Mouse (Mus musculus): ENCODE measurements at regions not wholly inside any gene's neighbourhood (a gene's known extent, or its start where the extent isn't known, plus 50 kb on each side); places are given as distances from the start of the nearest gene placed in this dataset.

DNA sequence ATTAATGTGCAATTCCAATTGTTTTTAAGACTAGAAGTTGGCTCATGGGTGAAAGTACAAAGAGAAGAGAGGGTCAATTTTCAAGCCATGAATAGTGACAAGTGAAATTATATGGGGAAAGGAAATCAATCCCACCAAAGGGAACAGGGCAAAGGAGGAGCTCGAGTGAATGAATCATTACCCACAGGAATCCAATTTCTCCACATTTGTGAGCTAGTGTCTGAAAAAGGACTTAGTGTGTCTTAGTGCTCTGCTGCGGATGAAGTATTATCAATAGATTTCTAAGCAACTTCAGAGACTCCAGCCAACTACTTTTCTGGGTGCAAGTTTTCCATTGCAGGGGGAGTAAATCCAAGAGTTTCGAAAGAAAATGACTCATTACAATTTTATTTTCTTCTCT is 552.5 kb upstream of the Frg1 start:
- no peaks in the 10 kb centered on the region for H3K4me1 ChIP-seq (ENCODE audit: control insufficient read depth in 1 of 2, insufficient read depth in 2 of 2)
- no peaks in the 10 kb centered on the region for H3K79me2 ChIP-seq (replicated peaks; ENCODE audit: control insufficient read depth, extremely low read depth, insufficient read depth, poor library complexity, severe bottlenecking)
- H3K27me3 ChIP-seq (replicated peaks) = no peaks in the 10 kb centered on the region
- no peak for TF ChIP-seq GABPA (IDR thresholded peaks at IDR 0.05; ENCODE audit: insufficient replicate concordance, low read depth, low read length)
- TF ChIP-seq POLR2AphosphoS2 (IDR thresholded peaks at IDR 0.05; ENCODE audit: low read depth, low read length) = no peak
- TF ChIP-seq EP300 (IDR thresholded peaks at IDR 0.05; ENCODE audit: low read length) = no peak
- no peak for TF ChIP-seq BHLHE40 (IDR thresholded peaks at IDR 0.05; ENCODE audit: low read depth, low read length)
- TF ChIP-seq CHD2 (IDR thresholded peaks at IDR 0.05; ENCODE audit: low read length) = no peak
- no peak for TF ChIP-seq ZC3H11A (IDR thresholded peaks at IDR 0.05; ENCODE audit: low read depth, low read length)
- no peak for TF ChIP-seq USF1 (IDR thresholded peaks at IDR 0.05; ENCODE audit: low read depth, low read length)
- no peak for TF ChIP-seq MEF2A (IDR thresholded peaks at IDR 0.05; ENCODE audit: borderline replicate concordance, low read depth, low read length)
- H3K4me3 ChIP-seq (replicated peaks in 1 of 3; ENCODE audit: low read depth in 2 of 3, low read length in 2 of 3, poor library complexity in 1 of 3) = no peak overlapping the region
- in situ Hi-C loops (cut with MboI; ENCODE audit: low pct_ligation_motif_present, low pct_unique_long_range_greater_than_20kb, low sequenced_read_pairs) = no loop called here
- H3K27ac ChIP-seq (ENCODE audit: insufficient read depth, low read depth) = no peak overlapping the region
- dilution Hi-C loops (cut with MboI; ENCODE audit: extremely low pct_ligation_motif_present, extremely low pct_unique_long_range_greater_than_20kb, low sequenced_read_pairs) = no loop called here
- peaks cover 6% of the 10 kb centered on the region for H3K9me3 ChIP-seq (replicated peaks; ENCODE audit: low read length)
- H3K4me2 ChIP-seq (ENCODE audit: insufficient read depth, low read depth, poor library complexity, severe bottlenecking) = no peak overlapping the region
- DNase-seq (ENCODE audit: extremely low read depth) = no peak
- no peaks in the 10 kb centered on the region for H3K36me3 ChIP-seq (replicated peaks in 1 of 2; ENCODE audit: control insufficient read depth in 1 of 2, insufficient read depth in 1 of 2, low read length in 1 of 2)
- no peak overlapping the region for H3K9ac ChIP-seq (ENCODE audit: insufficient read depth, low read depth)

DNA sequence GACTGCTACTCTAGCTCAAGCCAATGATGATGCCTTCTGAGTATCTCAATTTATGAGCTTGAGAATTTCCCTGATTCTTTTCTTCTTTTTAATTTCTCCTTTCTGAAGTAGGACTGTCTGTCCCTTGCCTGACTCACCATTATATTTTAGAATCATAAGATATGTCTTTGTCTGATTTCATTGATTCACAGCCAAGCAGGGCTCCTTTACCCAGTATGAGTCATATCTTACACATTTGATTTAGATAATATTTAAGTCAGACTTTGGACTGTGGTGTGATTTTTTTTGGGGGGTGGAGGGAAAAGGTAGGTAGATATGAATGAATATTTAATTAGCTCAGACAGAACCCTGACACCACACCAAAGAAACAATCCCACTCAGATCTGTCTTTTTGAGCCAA is 547.2 kb upstream of the Frg1 start:
- Histone ChIP-seq H3K9me3 (replicated peaks; ENCODE audit: low read length) (peaks cover 3% of the 10 kb centered on the region), H3K4me3 (replicated peaks in 1 of 3; ENCODE audit: low read depth in 2 of 3, low read length in 2 of 3, poor library complexity in 1 of 3) (no peak overlapping the region), H3K9ac (ENCODE audit: insufficient read depth, low read depth) (no peak overlapping the region), H3K27ac (ENCODE audit: insufficient read depth, low read depth) (no peak overlapping the region), H3K27me3 (replicated peaks) (no peaks in the 10 kb centered on the region), H3K4me1 (ENCODE audit: control insufficient read depth in 1 of 2, insufficient read depth in 2 of 2) (no peaks in the 10 kb centered on the region), H3K36me3 (replicated peaks in 1 of 2; ENCODE audit: control insufficient read depth in 1 of 2, insufficient read depth in 1 of 2, low read length in 1 of 2) (no peaks in the 10 kb centered on the region), H3K79me2 (replicated peaks; ENCODE audit: control insufficient read depth, extremely low read depth, insufficient read depth, poor library complexity, severe bottlenecking) (no peaks in the 10 kb centered on the region), H3K4me2 (ENCODE audit: insufficient read depth, low read depth, poor library complexity, severe bottlenecking) (no peak overlapping the region)
- no peak for TF ChIP-seq ZMIZ1 (IDR thresholded peaks at IDR 0.05; ENCODE audit: low read depth, low read length)
- TF ChIP-seq ZKSCAN1 (IDR thresholded peaks at IDR 0.05; ENCODE audit: borderline replicate concordance, low read depth, low read length) = no peak
- TF ChIP-seq RCOR1 (conservative IDR thresholded peaks at IDR 0.05; ENCODE audit: low read depth, low read length) = no peak
- TF ChIP-seq MEF2A (IDR thresholded peaks at IDR 0.05; ENCODE audit: borderline replicate concordance, low read depth, low read length) = no peak
- TF ChIP-seq ZNF384 (IDR thresholded peaks at IDR 0.05; ENCODE audit: low read depth, low read length) = no peak
- no peak for TF ChIP-seq CTCF (conservative IDR thresholded peaks at IDR 0.05 in 1 of 2, IDR thresholded peaks at IDR 0.05 in 1 of 2; ENCODE audit: low read depth in 2 of 2, low read length in 2 of 2)
- no peak for TF ChIP-seq JUND (conservative IDR thresholded peaks at IDR 0.05; ENCODE audit: low read depth, low read length)
- TF ChIP-seq ETS1 (conservative IDR thresholded peaks at IDR 0.05; ENCODE audit: low read depth, low read length) = no peak
- TF ChIP-seq RAD21 (IDR thresholded peaks at IDR 0.05; ENCODE audit: low read depth, low read length) = no peak
- no peak for DNase-seq (ENCODE audit: extremely low read depth)
- in situ Hi-C loops (cut with MboI; ENCODE audit: low pct_ligation_motif_present, low pct_unique_long_range_greater_than_20kb, low sequenced_read_pairs) = no loop called here
- dilution Hi-C loops (cut with MboI; ENCODE audit: extremely low pct_ligation_motif_present, extremely low pct_unique_long_range_greater_than_20kb, low sequenced_read_pairs) = no loop called here

Data from CH12.LX (cell line).